Mouse (Mus musculus) olfactory bulb, adult 2 months (tissue): ENCODE measurements around the gene Dtl.

Experiments
- CTCF ChIP-seq: fragments of 200-500 bp; IDR thresholded peaks from 2 replicates; pipeline ENCODE4 v1.5.1; 2012; ENCODE audit warnings: low read depth, mild to moderate bottlenecking, low read length, moderate library complexity; ENCODE audit not compliant: insufficient read depth
- POLR2A ChIP-seq: fragments of 200-500 bp; IDR thresholded peaks from 2 replicates; pipeline ENCODE4 v1.6.1; 2012; ENCODE audit warnings: mild to moderate bottlenecking, low read depth, low read length, moderate library complexity; ENCODE audit not compliant: insufficient read depth

DNA sequence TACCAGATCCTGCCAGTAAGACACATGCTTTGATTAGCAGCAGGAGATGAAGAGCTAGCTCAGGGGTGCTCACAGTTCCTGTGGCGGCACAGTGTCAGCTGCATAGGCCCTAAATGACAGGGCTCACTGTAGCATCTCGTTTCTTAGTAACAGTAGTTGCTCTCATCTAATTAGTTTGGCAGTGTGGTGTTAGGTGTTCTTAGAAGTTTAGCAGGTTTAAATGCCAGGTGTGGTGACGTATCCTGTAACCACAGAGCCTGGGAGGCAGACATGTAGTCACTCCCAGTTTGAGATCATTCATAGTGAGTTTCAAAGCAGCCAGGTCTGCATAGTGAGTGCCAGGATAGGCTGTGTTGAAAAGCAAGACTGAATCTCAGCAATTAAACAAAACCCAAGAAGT lies 4.2 kb upstream of the Dtl start:
- TF ChIP-seq CTCF: no peak
- TF ChIP-seq POLR2A: no peak
